Mouse (Mus musculus) kidney, embryonic 16.5 days (tissue): Measurements from ENCODE around the gene Cdsn. TPM values are rescaled to one million over a fixed set of nuclear protein-coding genes. Genes with fewer than 3 reads are reported as not detected.

Experiments used
- ATAC-seq: fragments of 200-750 bp; cut with Nextera tagmentation; 2 replicates; pipeline ENCODE4 v1.8.0; 2017; ENCODE audit warnings: moderate TSS enrichment; ENCODE audit not compliant: low FRiP score, low TSS enrichment
- H3K27ac ChIP-seq: fragments of 300-500 bp; sonication (generic); 2 replicates; pipeline ENCODE4 v1.5.1; 2014; ENCODE audit warnings: low read length
- H3K27me3 ChIP-seq: fragments of 300-500 bp; sonication (generic); 2 replicates; pipeline ENCODE4 v1.6.1; 2014; ENCODE audit warnings: low read length, control low read depth, mixed read lengths; ENCODE audit not compliant: insufficient read depth
- H3K36me3 ChIP-seq: fragments of 300-500 bp; sonication (generic); 2 replicates; pipeline ENCODE4 v1.6.1; 2014; ENCODE audit warnings: low read length, control low read depth, mixed read lengths; ENCODE audit not compliant: insufficient read depth
- H3K4me1 ChIP-seq: fragments of 300-500 bp; sonication (generic); 2 replicates; pipeline ENCODE4 v1.6.1; 2014; ENCODE audit warnings: low read length, control low read depth, mixed read lengths; ENCODE audit not compliant: insufficient read depth
- H3K4me2 ChIP-seq: fragments of 300-500 bp; sonication (generic); replicated peaks from 2 replicates; pipeline ENCODE4 v1.6.1; 2014; ENCODE audit warnings: low read depth, low read length
- H3K4me3 ChIP-seq: fragments of 300-500 bp; sonication (generic); 2 replicates; pipeline ENCODE4 v1.5.1; 2014; ENCODE audit warnings: mild to moderate bottlenecking, low read length
- H3K9ac ChIP-seq: fragments of 300-500 bp; sonication (generic); replicated peaks from 2 replicates; pipeline ENCODE4 v1.6.1; 2014; ENCODE audit warnings: low read length
- H3K9me3 ChIP-seq: fragments of 300-500 bp; sonication (generic); 2 replicates; pipeline ENCODE4 v1.6.1; 2016; ENCODE audit warnings: low read length, control low read depth
- WGBS: fragments of 180-500 bp; shearing (Covaris S2); extraction: QIAGEN DNeasy Blood & Tissue Kit; methylation state at CpG from one replicate; pipeline ENCODE4 v1.1.7; 2014; 5-methylcytosine and 5-hydroxymethylcytosine counted together
- polyA plus RNA-seq: library from polyadenylated mRNA; unstranded; fragments of >200 nt; fragmentation: Nextera tagmentation; extraction: Ambion mirVana; gene quantifications from 2 replicates; pipeline ENCODE4 v1.2.1, GENCODE M21; 2015

Gene Cdsn
- polyA plus RNA-seq, 1 experiment from 2014 or later: 0.20 TPM

DNA sequence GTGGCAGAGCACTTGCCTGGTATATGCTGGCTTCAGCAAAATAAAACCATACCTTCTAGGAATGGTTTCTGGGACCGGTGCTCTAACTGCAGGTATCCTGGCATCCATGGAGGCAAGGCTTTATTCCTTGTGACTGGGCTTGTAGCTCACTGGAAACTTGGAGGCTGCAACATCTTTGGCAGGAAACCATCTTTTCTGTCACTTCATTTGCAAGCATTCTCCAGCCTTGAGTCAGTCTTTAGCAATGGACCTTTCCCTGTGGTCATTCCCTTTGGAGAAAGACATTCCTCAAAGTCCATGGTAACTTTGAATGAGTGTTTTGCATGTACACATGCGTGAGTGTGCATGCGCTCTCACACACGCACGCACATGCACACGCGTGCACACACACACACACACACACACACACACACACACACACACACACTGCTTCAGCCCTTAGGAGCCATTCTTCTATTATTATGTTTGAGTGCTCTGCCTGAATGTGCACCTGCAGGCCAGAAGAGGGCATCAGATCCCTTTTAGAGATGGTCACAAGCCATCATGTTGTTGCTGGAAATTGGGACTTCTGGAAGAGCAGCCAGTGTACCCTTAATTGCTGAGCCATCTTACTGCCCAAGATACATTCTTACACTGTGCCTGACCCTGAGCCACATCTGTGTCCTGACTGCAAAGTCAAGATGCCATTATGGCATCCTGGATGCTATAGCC is 38.9 kb upstream of the Cdsn start:
- Histone ChIP-seq H3K4me3 (no peak overlapping the region), H3K9ac (no peak overlapping the region), H3K27ac (no peak overlapping the region), H3K36me3 (peaks cover 6% of the 10 kb centered on the region), H3K9me3 (no peaks in the 10 kb centered on the region), H3K4me2 (no peak overlapping the region), H3K27me3 (peaks cover 4% of the 10 kb centered on the region; the same call in 1 of the 2 replicates), H3K4me1 (peaks cover 26% of the 10 kb centered on the region)
- WGBS: 98% methylated on average over 7 of the region's 7 CpGs
- no peak for ATAC-seq

DNA sequence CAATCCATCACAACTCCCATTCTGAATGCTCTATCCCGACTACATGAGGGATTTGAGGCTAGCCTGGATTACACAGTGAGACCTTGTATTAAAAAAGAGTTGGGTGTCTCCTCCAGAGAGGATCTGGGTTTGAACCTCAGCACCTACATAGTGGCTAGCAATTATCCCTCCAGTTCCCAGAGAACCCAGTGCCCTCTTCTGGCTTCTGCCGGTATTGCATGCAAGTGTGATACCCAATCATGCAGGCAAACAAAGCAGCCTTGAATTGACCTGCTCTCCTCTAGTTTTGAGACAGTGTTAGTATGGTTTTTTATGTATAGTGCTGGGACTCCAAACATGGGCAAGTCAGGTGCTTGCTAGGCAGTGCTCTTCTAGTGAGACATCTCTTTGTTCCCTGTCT is 38.0 kb upstream of the Cdsn start:
- Histone ChIP-seq H3K27ac (no peak overlapping the region), H3K4me2 (peak overlapping the region; percentile 81; the same call in 1 of the 2 replicates), H3K9me3 (no peaks in the 10 kb centered on the region), H3K36me3 (peaks cover 6% of the 10 kb centered on the region), H3K4me1 (peaks cover 30% of the 10 kb centered on the region), H3K9ac (no peak overlapping the region; the same call in 1 of the 2 replicates), H3K4me3 (peak overlapping the region; percentile 68; the same call in 1 of the 2 replicates), H3K27me3 (peaks cover 3% of the 10 kb centered on the region; the same call in 1 of the 2 replicates)
- no peak for ATAC-seq
- WGBS: 14% methylated on average over 2 of the region's 2 CpGs

DNA sequence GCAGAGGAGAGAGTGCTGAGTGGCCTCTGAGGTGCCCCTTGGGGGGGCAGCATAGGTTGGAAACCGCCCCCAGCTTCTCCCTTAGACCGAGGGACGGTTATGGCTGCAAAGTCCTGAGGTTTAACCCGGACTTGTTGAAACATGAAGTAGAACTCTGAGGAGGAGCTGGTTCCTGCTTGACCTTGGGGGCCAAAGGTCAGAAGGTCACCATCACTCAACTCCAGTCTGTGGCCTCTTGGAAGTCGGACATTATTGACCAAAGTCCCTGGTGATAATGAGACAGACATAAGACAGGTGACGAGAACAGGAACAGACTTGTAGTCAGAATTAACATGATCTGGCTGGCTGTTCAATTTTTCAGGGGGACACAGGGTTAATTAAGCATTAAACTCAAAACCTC is 37.2 kb upstream of the Cdsn start:
- Histone ChIP-seq H3K27ac (no peak overlapping the region), H3K9ac (peak overlapping the region; percentile 73; the same call in 1 of the 2 replicates), H3K4me3 (peak overlapping the region; percentile 68), H3K27me3 (no peaks in the 10 kb centered on the region), H3K9me3 (no peaks in the 10 kb centered on the region), H3K4me2 (peak overlapping the region; percentile 81), H3K4me1 (peaks cover 30% of the 10 kb centered on the region), H3K36me3 (peaks cover 6% of the 10 kb centered on the region)
- ATAC-seq: no peak
- 37% methylated on average over 6 of the region's 6 CpGs for WGBS

DNA sequence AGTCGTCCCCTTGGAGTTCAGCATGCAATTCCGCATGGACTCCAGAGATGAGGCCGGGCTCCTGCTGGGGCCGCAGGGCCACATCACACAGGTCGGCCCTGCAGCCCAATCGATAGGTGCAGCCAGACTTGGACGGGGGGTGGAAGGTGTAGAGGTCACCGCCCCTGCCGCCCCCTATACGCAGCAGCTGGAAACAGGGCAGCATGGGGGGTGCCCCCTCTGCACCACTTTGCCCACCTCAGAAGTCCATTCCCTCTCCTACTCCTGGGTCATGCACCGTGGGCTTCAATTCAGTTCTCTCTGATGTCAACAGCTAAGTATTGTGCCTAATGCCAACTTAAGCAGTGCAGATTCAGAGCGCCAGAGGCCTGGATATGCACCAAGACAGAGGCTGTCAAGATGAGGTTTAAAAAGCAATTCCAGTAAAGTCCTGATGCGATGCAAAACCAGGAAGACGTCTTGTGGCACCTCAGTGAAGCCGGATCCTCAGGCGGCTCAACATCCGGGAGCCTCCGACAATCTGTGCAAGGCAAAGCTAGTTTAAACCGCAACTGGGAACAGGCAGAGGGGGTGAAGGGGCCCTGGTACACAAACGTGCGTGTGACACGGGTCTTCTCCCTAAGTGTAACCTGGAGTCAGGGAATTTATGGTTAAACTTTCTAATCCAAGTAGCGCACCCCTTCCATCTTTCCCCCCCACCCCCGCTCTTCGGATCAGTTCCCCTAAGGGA is 35.9 kb upstream of the Cdsn start:
- Histone ChIP-seq H3K4me1 (peaks cover 30% of the 10 kb centered on the region), H3K4me3 (peak overlapping the region; percentile 68), H3K36me3 (peaks cover 8% of the 10 kb centered on the region), H3K27me3 (no peaks in the 10 kb centered on the region), H3K9ac (peak overlapping the region; percentile 73), H3K4me2 (peak overlapping the region; percentile 81), H3K27ac (peak overlapping the region; percentile 17; the same call in 1 of the 2 replicates), H3K9me3 (no peaks in the 10 kb centered on the region)
- ATAC-seq: peak; percentile 28; the same call in 1 of the 2 replicates
- WGBS: 4% methylated on average over 25 of the region's 25 CpGs

DNA sequence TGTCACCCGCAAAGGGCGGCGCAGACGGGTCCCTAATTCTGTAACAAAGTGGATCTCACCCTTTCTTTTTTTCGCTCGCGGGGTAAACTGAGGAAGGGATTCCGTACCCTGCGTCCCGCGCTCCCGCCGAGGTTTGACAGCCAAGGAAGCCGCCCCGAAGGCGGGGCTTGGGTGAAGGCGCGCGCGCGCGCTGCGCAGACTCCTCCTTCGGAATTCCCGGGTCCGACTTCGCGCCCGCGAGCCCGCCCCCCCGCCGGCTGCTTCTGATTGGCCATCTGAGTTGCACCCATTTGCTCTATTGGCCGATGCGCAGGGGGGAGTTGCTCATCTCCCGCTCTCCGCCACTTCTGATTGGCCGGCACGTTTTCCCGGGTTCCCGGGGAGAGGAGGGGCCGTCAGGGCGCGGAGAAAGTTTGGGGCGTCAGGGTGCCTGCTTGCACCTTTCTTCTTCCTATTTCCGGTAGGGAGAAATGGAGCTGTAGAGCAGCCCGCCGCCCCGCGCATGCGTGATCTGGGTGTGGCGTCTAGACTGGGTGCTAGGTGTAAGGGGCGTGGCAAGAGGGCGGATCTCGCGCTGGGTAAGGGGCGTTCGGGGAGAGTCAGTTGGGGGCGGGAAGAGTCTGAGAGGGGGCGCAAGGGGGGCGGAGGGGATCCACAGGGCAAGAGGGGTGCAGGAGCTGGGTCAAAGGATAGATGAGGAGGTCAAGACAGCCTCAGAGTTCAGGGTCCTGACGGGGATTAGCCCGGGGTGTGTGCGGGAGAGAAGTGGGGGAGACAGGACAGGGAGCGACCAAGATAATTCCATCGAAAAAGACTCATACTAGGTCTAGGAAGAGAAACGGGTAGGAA is 35.1 kb upstream of the Cdsn start, which contains the start of the genes Tcf19 and Cchcr1:
Tcf19 (minus strand) TSS at position 173 of the 849 bp plus-strand sequence.
Cchcr1 (plus strand) TSS at position 449 of the 849 bp plus-strand sequence.
- peaks cover 10% of the 10 kb centered on the region for H3K36me3 ChIP-seq
- H3K27me3 ChIP-seq: no peaks in the 10 kb centered on the region
- H3K4me2 ChIP-seq: peak within 1 kb of the TSS; percentile 81
- peak within 1 kb of the TSS; percentile 34 for H3K27ac ChIP-seq
- ATAC-seq: peak; percentile 96
- no peaks in the 10 kb centered on the region for H3K9me3 ChIP-seq
- peaks cover 30% of the 10 kb centered on the region for H3K4me1 ChIP-seq
- under 1% methylated on average over 66 of the region's 67 CpGs for WGBS
- peak within 1 kb of the TSS; percentile 68 for H3K4me3 ChIP-seq
- H3K9ac ChIP-seq: peak within 1 kb of the TSS; percentile 75

GRCm38 (mm10) chr17:35517526-35517925 is 34.4 kb upstream of the Cdsn start:
- peak overlapping the region; percentile 34; the same call in 1 of the 2 replicates for H3K27ac ChIP-seq
- no peaks in the 10 kb centered on the region for H3K9me3 ChIP-seq
- no peak for ATAC-seq
- peaks cover 9% of the 10 kb centered on the region for H3K36me3 ChIP-seq
- peak overlapping the region; percentile 68 for H3K4me3 ChIP-seq
- H3K4me1 ChIP-seq: peaks cover 30% of the 10 kb centered on the region
- H3K4me2 ChIP-seq: peak overlapping the region; percentile 81
- H3K9ac ChIP-seq: peak overlapping the region; percentile 75
- WGBS: 6% methylated on average over 12 of the region's 12 CpGs
- H3K27me3 ChIP-seq: no peaks in the 10 kb centered on the region

DNA sequence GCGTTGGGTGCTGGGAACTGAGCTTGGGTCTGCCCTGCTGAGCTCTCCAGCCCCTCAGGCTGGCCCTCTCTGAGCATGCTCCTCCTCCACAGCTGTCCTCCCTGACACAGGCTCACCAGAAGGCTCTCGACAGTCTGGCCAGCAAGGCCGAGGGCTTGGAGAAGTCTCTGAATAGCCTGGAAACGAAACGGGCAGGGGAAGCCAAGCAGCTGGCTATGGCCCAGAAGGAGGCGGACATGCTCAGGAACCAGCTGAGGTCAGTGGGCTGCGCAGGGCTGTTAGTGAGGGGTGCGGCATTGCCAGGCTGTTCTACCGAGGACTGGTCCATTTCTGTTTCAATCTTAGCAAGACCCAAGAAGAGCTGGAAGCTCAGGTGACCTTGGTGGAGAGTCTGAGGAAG is 27.6 kb upstream of the Cdsn start:
- H3K4me1 ChIP-seq: no peaks in the 10 kb centered on the region
- no peak overlapping the region for H3K27ac ChIP-seq
- H3K9me3 ChIP-seq: no peaks in the 10 kb centered on the region
- no peak overlapping the region for H3K4me2 ChIP-seq
- H3K9ac ChIP-seq: no peak overlapping the region
- H3K4me3 ChIP-seq: no peak overlapping the region
- H3K27me3 ChIP-seq: no peaks in the 10 kb centered on the region
- WGBS: 88% methylated on average over 9 of the region's 9 CpGs
- H3K36me3 ChIP-seq: peaks cover 36% of the 10 kb centered on the region
- ATAC-seq: no peak

- WGBS: 78% methylated on average over 8 of the region's 8 CpGs
- Histone ChIP-seq H3K27ac (no peak overlapping the region), H3K4me3 (no peak overlapping the region), H3K9me3 (no peaks in the 10 kb centered on the region), H3K27me3 (no peaks in the 10 kb centered on the region), H3K9ac (no peak overlapping the region), H3K4me1 (no peaks in the 10 kb centered on the region), H3K36me3 (peaks cover 44% of the 10 kb centered on the region), H3K4me2 (no peak overlapping the region)
- ATAC-seq: no peak
These were observed 25.3 kb upstream of the Cdsn start for GRCm38 (mm10) chr17:35526644-35527043.

DNA sequence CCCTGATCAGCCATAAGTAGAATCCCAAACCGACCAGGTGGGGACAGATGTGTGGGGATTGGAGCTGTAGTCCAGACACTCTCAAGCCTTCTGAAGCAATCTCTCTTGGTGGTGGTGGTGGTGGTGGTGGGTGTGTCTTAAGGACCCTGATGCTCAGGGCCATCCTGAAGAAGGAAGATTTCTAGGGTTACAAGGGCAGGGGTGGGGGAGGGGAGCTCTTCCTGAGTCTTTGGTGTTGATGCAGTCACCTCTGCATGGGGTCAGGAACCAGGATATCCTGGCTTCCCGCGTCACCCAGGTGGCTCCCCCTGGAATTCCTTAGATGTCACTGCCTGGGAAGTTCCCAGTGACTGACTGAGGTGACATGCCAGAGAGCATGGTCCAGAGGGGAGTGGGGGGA is 19.6 kb upstream of the Cdsn start:
- Histone ChIP-seq H3K27ac (no peak overlapping the region), H3K4me3 (no peak overlapping the region), H3K4me2 (no peak overlapping the region), H3K9me3 (no peaks in the 10 kb centered on the region), H3K4me1 (peaks cover 6% of the 10 kb centered on the region; the same call in 1 of the 2 replicates), H3K27me3 (no peaks in the 10 kb centered on the region), H3K36me3 (peaks cover 27% of the 10 kb centered on the region), H3K9ac (no peak overlapping the region)
- WGBS: 10% methylated on average over 3 of the region's 3 CpGs
- ATAC-seq: no peak
